Mouse (Mus musculus): ENCODE data around the gene Trpm3. TPM values are rescaled to one million over a fixed set of nuclear protein-coding genes. Genes with fewer than 3 reads are reported as not detected.

The Trpm3 gene
- polyA plus RNA-seq, 1 experiment = not detected

DNA sequence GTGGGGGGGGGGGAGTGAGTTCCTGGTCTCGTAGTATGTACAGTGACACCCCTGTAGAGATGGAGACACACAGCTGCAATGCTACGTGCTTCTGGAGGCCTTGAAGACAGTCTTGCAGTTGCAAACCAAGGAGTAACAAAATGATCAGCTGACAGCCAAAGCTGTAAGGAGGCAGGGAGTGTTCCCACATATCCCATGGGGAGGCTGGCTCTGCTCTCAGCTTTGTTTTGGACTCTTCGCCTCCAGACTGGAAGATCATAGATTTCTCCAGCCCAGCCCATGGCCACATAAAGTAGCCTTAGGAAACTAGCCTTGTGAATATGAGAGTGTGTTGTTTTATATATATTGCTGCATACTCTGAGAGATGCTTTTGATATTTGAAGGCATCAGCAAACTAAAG is 248.0 kb downstream of the Trpm3 start:
- H3K36me3 ChIP-seq (replicated peaks; ENCODE audit: low read length) = no peaks in the 10 kb centered on the region
- no peaks in the 10 kb centered on the region for H3K27me3 ChIP-seq (replicated peaks)
- no peaks in the 10 kb centered on the region for H3K9me3 ChIP-seq
- H3K4me1 ChIP-seq = no peaks in the 10 kb centered on the region
- H3K4me3 ChIP-seq (replicated peaks) = no peak overlapping the region
- TF ChIP-seq GATA1 (IDR thresholded peaks at IDR 0.05; ENCODE audit: borderline replicate concordance, low read length) (no peak), FLI1 (IDR thresholded peaks at IDR 0.05; ENCODE audit: low read length) (no peak)

DNA sequence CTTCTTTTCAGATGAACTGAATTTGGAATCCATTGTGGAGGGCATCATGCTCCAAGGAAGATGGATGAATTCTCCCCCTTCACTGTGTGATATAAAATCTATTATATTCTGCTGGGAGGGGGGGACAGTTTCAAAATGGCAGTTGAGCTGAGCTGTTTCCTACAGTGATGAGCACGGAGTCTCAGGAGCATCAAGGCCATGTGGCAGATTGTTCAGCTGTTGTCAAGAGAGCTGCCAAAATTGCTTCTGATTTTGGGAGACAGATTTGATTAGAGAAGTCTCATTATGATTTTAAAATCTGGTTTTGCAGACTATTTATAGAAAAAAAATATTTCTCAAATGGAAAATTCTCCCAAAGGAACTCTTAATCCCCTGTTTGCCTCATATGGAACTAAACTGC is 255.9 kb downstream of the Trpm3 start:
- Histone ChIP-seq H3K9me3 (0 out of 2 replicates have a peak, but pooled peaks cover 4% of the 10 kb centered on the region), H3K4me1 (no peaks in the 10 kb centered on the region), H3K27me3 (replicated peaks) (no peaks in the 10 kb centered on the region), H3K4me3 (replicated peaks) (no peak overlapping the region), H3K36me3 (replicated peaks; ENCODE audit: low read length) (no peaks in the 10 kb centered on the region)
- TF ChIP-seq FLI1 (IDR thresholded peaks at IDR 0.05; ENCODE audit: low read length) (no peak), GATA1 (IDR thresholded peaks at IDR 0.05; ENCODE audit: borderline replicate concordance, low read length) (no peak)

DNA sequence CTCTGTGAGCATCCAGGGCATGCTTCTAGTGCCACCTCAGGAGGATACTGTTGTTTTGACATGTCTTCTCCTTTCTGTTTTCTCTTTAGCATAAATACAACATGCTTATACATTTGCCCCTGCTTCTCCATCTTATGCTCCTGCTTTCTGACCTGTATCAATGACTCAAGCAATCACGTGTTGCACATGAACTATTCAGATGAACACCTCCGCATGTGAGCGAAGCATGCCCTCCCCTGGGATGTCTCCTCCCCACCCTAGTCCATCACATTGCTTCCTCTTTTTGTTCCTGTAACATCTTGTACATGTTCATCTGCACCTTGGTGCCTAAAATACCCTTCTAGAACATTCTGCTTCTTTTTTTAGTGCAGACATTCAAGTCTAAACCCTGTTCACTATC is 265.2 kb downstream of the Trpm3 start:
- no peak overlapping the region for H3K4me3 ChIP-seq (replicated peaks)
- H3K27me3 ChIP-seq (replicated peaks) = no peaks in the 10 kb centered on the region
- TF ChIP-seq GATA1 (IDR thresholded peaks at IDR 0.05; ENCODE audit: borderline replicate concordance, low read length) (no peak), FLI1 (IDR thresholded peaks at IDR 0.05; ENCODE audit: low read length) (no peak)
- H3K9me3 ChIP-seq = 0 out of 2 replicates have a peak, but pooled peaks cover 3% of the 10 kb centered on the region
- H3K36me3 ChIP-seq (replicated peaks; ENCODE audit: low read length) = no peaks in the 10 kb centered on the region
- no peaks in the 10 kb centered on the region for H3K4me1 ChIP-seq

DNA sequence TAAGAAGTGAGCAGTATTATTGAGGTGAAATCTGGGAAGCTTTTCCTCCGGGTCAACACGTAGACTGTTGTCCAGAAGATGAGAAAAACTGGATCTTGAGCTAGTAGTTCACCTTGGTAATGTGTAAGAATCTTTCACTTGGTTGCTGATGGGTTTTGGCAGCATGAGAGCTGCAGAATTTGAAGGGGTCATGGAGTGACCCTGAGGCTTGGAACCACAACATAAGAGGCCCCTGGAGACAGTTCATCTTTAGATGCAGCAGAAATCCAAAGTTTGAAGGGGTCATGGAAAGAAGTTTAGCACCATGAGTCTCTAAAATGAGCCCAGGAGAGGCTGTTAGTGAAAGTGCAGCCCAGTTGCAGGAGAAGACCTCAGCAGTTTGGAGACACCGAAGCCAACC is 279.4 kb downstream of the Trpm3 start:
- H3K36me3 ChIP-seq (replicated peaks; ENCODE audit: low read length) = no peaks in the 10 kb centered on the region
- TF ChIP-seq FLI1 (IDR thresholded peaks at IDR 0.05; ENCODE audit: low read length) (no peak), GATA1 (IDR thresholded peaks at IDR 0.05; ENCODE audit: borderline replicate concordance, low read length) (no peak)
- no peaks in the 10 kb centered on the region for H3K4me1 ChIP-seq
- no peaks in the 10 kb centered on the region for H3K27me3 ChIP-seq (replicated peaks)
- no peaks in the 10 kb centered on the region for H3K9me3 ChIP-seq
- H3K4me3 ChIP-seq (replicated peaks) = no peak overlapping the region

DNA sequence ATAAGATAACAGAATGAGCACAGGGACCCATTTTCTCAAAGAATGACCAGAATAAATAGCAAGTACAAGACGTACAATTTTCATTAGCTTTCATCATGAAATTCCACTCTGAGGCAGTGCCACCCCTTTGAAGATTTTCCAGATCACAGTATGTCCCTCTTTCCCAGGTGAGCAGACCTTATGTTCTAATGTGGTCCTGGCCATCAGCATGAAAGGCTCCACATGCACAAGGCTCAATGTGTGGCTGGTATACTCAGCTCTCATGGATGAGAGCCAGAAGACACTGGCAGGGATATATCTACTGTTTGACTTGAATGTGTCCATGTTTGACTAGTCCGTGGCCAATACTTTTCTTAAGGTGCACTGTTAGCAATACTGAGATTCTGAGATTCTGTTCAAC is 298.4 kb downstream of the Trpm3 start:
- no peaks in the 10 kb centered on the region for H3K36me3 ChIP-seq (replicated peaks; ENCODE audit: low read length)
- H3K4me1 ChIP-seq = no peaks in the 10 kb centered on the region
- TF ChIP-seq GATA1 (IDR thresholded peaks at IDR 0.05; ENCODE audit: borderline replicate concordance, low read length) (no peak), FLI1 (IDR thresholded peaks at IDR 0.05; ENCODE audit: low read length) (no peak)
- H3K27me3 ChIP-seq (replicated peaks) = no peaks in the 10 kb centered on the region
- H3K9me3 ChIP-seq = no peaks in the 10 kb centered on the region
- H3K4me3 ChIP-seq (replicated peaks) = no peak overlapping the region

DNA sequence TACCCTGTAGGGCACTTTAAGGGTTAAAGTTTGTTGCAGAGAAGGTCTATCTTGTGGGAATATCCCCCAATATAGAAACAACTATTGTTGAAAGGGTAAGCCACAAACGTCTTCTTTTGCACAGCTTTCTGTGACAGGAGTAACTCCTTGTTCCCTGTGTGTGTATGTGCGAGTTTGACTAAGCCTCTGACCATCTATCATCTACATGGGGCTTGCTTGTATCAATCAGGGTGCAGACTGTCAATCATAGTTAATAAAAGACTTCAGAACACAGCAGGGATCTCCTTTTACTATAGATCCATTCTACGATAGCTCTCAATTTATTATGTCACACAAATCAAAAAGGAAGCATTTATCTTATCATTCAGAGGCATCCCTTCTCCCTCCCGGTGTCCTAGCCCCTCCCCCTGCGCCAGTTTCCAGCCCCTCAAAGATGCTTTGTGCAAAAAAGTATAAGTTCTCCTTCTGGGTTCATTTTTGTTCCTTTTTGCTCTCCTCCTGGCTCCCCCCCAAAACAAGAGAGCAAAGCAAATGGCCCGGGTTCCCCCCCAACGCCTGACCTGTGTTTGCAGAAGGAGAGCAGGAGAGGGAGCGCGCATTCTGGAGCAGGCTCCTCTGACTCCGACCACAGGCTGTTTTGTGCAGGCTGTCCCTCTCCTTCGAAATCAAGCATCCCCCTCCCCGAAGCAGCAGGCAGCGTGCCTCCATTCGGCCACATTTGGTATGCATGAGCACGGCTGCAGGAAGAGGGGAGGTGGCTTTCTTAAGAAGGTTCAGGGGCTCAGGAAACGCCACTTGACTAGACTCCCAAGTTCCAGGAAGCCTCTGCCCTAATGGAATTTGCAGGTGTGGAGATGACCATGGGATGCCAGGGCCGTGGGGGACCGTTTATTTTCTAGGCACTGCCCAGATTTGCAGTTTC is 308.8 kb downstream of the Trpm3 start:
- TF ChIP-seq GATA1 (IDR thresholded peaks at IDR 0.05; ENCODE audit: borderline replicate concordance, low read length) = no peak
- no peak for TF ChIP-seq FLI1 (IDR thresholded peaks at IDR 0.05; ENCODE audit: low read length)

DNA sequence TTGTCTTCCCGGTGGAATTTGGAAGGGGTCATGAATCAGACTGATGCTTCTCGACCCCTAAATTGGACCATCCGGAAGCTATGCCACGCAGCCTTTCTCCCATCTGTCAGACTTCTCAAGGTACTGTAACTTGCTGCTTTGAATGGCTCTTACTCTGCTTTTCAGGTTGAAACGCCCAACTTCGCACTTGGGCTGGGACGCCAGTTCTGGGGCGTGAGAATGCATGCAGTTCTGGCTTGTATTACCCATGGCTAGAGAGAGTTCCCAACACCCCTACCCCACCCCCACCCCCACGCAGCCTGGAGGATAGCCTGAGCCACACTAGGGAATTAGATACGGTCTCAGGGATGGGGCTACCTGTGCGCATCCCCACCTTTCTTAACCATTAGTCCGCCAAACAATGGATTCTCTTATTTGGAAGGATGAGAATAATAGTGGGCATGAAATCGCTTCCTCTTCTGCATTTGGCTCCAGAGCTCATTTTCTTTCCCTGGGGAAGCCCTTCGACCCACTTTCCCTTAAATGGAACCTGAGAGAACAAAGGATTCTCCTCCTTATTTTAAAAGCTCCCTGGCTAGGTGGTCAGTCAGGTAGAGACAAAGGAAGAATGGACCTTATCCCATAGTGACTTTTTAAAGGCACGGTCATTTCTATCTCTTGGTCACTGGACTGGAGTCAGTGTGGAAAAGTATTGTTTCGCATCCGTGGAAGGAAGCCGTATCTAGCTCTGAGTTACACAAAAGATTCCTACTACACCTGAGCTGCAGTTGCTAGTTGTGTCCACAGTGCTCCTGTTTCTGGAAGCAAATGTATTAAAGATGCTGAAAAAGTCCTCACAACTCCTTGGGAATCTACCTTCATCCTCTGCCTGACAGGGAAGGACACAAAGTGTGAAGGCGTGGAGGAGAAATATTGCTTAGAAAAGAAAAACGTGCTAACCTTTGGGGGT is 309.8 kb downstream of the Trpm3 start:
- TF ChIP-seq FLI1 (IDR thresholded peaks at IDR 0.05; ENCODE audit: low read length) (no peak), GATA1 (IDR thresholded peaks at IDR 0.05; ENCODE audit: borderline replicate concordance, low read length) (no peak)
- H3K36me3 ChIP-seq (replicated peaks; ENCODE audit: low read length) = no peaks in the 10 kb centered on the region
- H3K9me3 ChIP-seq = no peaks in the 10 kb centered on the region
- no peak overlapping the region for H3K4me3 ChIP-seq (replicated peaks)
- no peaks in the 10 kb centered on the region for H3K4me1 ChIP-seq
- peaks cover 6% of the 10 kb centered on the region for H3K27me3 ChIP-seq (replicated peaks)

More for the DNA sequence above, 308.8 kb downstream of the Trpm3 start:
- H3K27me3 ChIP-seq (replicated peaks) = peaks cover 6% of the 10 kb centered on the region
- no peaks in the 10 kb centered on the region for H3K9me3 ChIP-seq
- peak overlapping the region; percentile 33 for H3K4me3 ChIP-seq (replicated peaks)
- no peaks in the 10 kb centered on the region for H3K4me1 ChIP-seq
- H3K36me3 ChIP-seq (replicated peaks; ENCODE audit: low read length) = no peaks in the 10 kb centered on the region

DNA sequence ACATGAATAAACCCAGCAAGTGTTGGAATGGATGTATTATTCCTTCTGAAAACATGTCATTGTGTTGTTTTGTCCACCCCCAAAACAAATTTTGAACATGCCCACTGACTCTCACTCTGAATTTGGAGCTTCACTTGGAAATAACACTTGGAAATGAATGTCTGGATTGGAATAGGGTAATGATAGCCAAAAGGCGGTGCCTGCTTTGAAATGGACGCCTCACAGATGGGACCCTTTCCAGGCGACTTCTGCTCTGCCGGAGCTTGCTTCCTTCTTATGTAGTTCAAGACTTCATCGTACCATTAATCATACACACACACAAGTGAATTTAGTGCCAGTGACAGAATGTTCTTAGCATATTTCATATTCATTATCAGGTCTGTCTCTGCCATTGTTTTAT is 312.4 kb downstream of the Trpm3 start:
- H3K9me3 ChIP-seq = no peaks in the 10 kb centered on the region
- TF ChIP-seq FLI1 (IDR thresholded peaks at IDR 0.05; ENCODE audit: low read length) = no peak
- TF ChIP-seq GATA1 (IDR thresholded peaks at IDR 0.05; ENCODE audit: borderline replicate concordance, low read length) = no peak
- no peaks in the 10 kb centered on the region for H3K36me3 ChIP-seq (replicated peaks; ENCODE audit: low read length)
- peaks cover 6% of the 10 kb centered on the region for H3K27me3 ChIP-seq (replicated peaks)
- H3K4me3 ChIP-seq (replicated peaks) = no peak overlapping the region
- H3K4me1 ChIP-seq = no peaks in the 10 kb centered on the region

DNA sequence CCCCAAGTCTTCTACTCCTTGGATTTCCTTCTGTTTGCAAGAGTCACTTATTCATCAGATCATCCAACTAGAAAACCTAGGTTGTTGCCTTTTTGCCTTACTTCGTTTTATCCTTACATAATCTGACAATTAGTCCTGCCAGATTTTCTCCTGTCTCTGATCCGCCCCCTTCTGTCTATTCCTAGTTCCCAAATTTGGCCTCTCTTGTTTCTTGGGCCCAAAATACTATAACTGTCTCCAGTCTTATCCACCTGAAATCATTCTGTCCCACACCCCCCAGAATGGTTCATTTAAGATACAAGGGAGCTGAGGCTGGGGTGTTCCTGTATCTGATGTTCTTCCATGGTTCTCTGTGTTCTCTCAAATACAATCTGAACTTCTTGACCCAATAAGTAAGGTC is 318.1 kb downstream of the Trpm3 start:
- Histone ChIP-seq H3K36me3 (replicated peaks; ENCODE audit: low read length) (no peaks in the 10 kb centered on the region), H3K27me3 (replicated peaks) (no peaks in the 10 kb centered on the region), H3K9me3 (no peaks in the 10 kb centered on the region), H3K4me3 (replicated peaks) (no peak overlapping the region), H3K4me1 (no peaks in the 10 kb centered on the region)
- no peak for TF ChIP-seq FLI1 (IDR thresholded peaks at IDR 0.05; ENCODE audit: low read length)
- no peak for TF ChIP-seq GATA1 (IDR thresholded peaks at IDR 0.05; ENCODE audit: borderline replicate concordance, low read length)
